In the genomic region with DNA sequence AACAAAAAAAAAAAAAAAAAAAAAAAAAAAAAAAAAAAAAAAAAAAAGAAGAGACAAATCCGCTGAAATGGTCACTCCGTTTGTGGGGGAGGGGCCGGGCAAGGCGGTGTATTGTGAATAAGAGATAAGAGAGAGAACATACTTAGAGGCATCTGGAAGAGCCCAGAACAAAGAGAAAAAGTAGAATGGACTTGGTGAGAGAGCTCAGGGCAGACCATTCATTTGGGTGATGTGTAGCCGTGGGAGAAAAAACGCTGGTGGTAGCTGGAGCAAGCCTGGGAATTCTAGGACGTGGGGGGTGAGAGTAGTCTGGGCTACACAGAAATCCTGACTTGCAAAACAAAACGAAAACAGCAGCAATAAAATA, we compare ENCODE assay signal across 9 mouse cellular contexts. TPM values are rescaled to one million over a fixed set of nuclear protein-coding genes. Genes with fewer than 3 reads are reported as not detected.
DNase-seq lines count a peak whose midpoint lies in the region; ATAC-seq and TF ChIP-seq lines count a peak whose summit lies in the region.
"Had no signal": no experiment of that assay in that cellular context is flagged by ENCODE, and none has a peak within 500 bp of the region (broad histone marks: within the 10 kb centered on the region; RNA-seq: fewer than 3 reads in every experiment).

No protein-coding gene starts in this region.

- H3K4me1 ChIP-seq in kidney, postnatal 0 days (replicated peaks; ENCODE audit: insufficient read depth, low read length), result no peaks in the 10 kb centered on the region; the same call in 1 of the 2 replicates
- peaks cover 3% of the 10 kb centered on the region for H3K4me1 ChIP-seq in forebrain, embryonic 11.5 days (replicated peaks; ENCODE audit: control insufficient read depth, insufficient read depth, low read length)
- H3K4me1 ChIP-seq in limb, embryonic 10.5 days, result peaks cover 16% of the 10 kb centered on the region
- H3K4me1 ChIP-seq in midbrain, postnatal 0 days (ENCODE audit: insufficient read depth, low read length), result peaks cover 8% of the 10 kb centered on the region; the same call in 1 of the 2 replicates

- TF ChIP-seq CTCF in kidney, postnatal 0 days (IDR thresholded peaks at IDR 0.05; ENCODE audit: low read depth), result no peak
- TF ChIP-seq CTCF in midbrain, postnatal 0 days (IDR thresholded peaks at IDR 0.05), result no peak

- no peaks in the 10 kb centered on the region for H3K9me3 ChIP-seq in kidney, postnatal 0 days (replicated peaks; ENCODE audit: low read length)
- no peaks in the 10 kb centered on the region for H3K9me3 ChIP-seq in forebrain, embryonic 11.5 days (ENCODE audit: control insufficient read depth, low read length)
- no peaks in the 10 kb centered on the region for H3K9me3 ChIP-seq in limb, embryonic 10.5 days (replicated peaks)
- H3K9me3 ChIP-seq in midbrain, postnatal 0 days (ENCODE audit: low read length), result no peaks in the 10 kb centered on the region

- H3K4me3 ChIP-seq in kidney, postnatal 0 days (replicated peaks; ENCODE audit: low read depth, low read length), result peak overlapping the region; percentile 44; the same call in 1 of the 2 replicates
- H3K4me3 ChIP-seq in forebrain, embryonic 11.5 days (ENCODE audit: low read depth, low read length), result no peak overlapping the region
- H3K4me3 ChIP-seq in limb, embryonic 10.5 days, result peak overlapping the region; percentile 60
- peak overlapping the region; percentile 55 for H3K4me3 ChIP-seq in midbrain, postnatal 0 days (ENCODE audit: low read depth, low read length)
- H3K4me3 ChIP-seq: myocyte had no signal

- WGBS in kidney, postnatal 0 days, result 21% methylated on average over 8 of the region's 8 CpGs
- WGBS in forebrain, embryonic 11.5 days, result 27% methylated on average over 8 of the region's 8 CpGs
- 34% methylated on average over 8 of the region's 8 CpGs for WGBS in limb, embryonic 10.5 days
- 19% methylated on average over 8 of the region's 8 CpGs for WGBS in midbrain, postnatal 0 days

- DNase-seq in kidney, postnatal 0 days (ENCODE audit: low spot score), result no peak
- DNase-seq in kidney, adult 8-10 months, result no peak
- DNase-seq in forebrain, embryonic 11.5 days (ENCODE audit: low spot score), result no peak
- DNase-seq in limb, embryonic 10.5 days (ENCODE audit: low spot score), result no peak
- DNase-seq in midbrain, postnatal 0 days (ENCODE audit: low spot score), result no peak
- DNase-seq in urinary bladder, postnatal 4 days (ENCODE audit: low spot score in 2 of 2), result no peak
- no peak for DNase-seq in left cerebral cortex, adult 8-10 months (ENCODE audit: low spot score in 2 of 2)
- DNase-seq in right cerebral cortex, postnatal 36 days (ENCODE audit: low spot score in 2 of 2), result no peak

- H3K27ac ChIP-seq in kidney, postnatal 0 days, result peak overlapping the region; percentile 83; the same call in 1 of the 2 replicates
- peak overlapping the region; percentile 27; the same call in 1 of the 2 replicates for H3K27ac ChIP-seq in forebrain, embryonic 11.5 days (ENCODE audit: low read depth, low read length)
- peak overlapping the region; percentile 91 for H3K27ac ChIP-seq in limb, embryonic 10.5 days
- peak overlapping the region; percentile 81 for H3K27ac ChIP-seq in midbrain, postnatal 0 days (ENCODE audit: low read depth, low read length)

- no peaks in the 10 kb centered on the region for H3K27me3 ChIP-seq in kidney, postnatal 0 days (ENCODE audit: insufficient read depth, low read length)
- H3K27me3 ChIP-seq in forebrain, embryonic 11.5 days (ENCODE audit: control insufficient read depth, insufficient read depth, low read length), result no peaks in the 10 kb centered on the region
- peaks cover 23% of the 10 kb centered on the region for H3K27me3 ChIP-seq in limb, embryonic 10.5 days (ENCODE audit: low read depth, poor library complexity, severe bottlenecking)
- no peaks in the 10 kb centered on the region for H3K27me3 ChIP-seq in midbrain, postnatal 0 days (ENCODE audit: insufficient read depth, low read length)

- peak overlapping the region; percentile 68 for H3K9ac ChIP-seq in kidney, postnatal 0 days (ENCODE audit: low read depth, low read length)
- H3K9ac ChIP-seq in forebrain, embryonic 11.5 days (ENCODE audit: low read length), result no peak overlapping the region
- H3K9ac ChIP-seq in midbrain, postnatal 0 days (replicated peaks; ENCODE audit: low read length, poor library complexity, severe bottlenecking), result peak overlapping the region; percentile 65

- peak overlapping the region; percentile 99 for H3K4me2 ChIP-seq in kidney, postnatal 0 days (ENCODE audit: low read length)
- peak overlapping the region; percentile 98 for H3K4me2 ChIP-seq in forebrain, embryonic 11.5 days (ENCODE audit: low read depth, low read length, severe bottlenecking)
- H3K4me2 ChIP-seq in midbrain, postnatal 0 days (ENCODE audit: low read depth, low read length, poor library complexity, severe bottlenecking), result peak overlapping the region; percentile 88

- 0 out of 2 replicates have a peak, but pooled peaks have one; percentile 16 for ATAC-seq in kidney, postnatal 0 days (replicated peaks; ENCODE audit: low FRiP score, low read depth)
- peak; percentile 48 for ATAC-seq in forebrain, embryonic 11.5 days (replicated peaks; ENCODE audit: low FRiP score)
- peak; percentile 25; the same call in 1 of the 2 replicates for ATAC-seq in midbrain, postnatal 0 days (ENCODE audit: low FRiP score)

- no peaks in the 10 kb centered on the region for H3K36me3 ChIP-seq in kidney, postnatal 0 days (ENCODE audit: insufficient read depth, low read length)
- H3K36me3 ChIP-seq in forebrain, embryonic 11.5 days (ENCODE audit: control insufficient read depth, insufficient read depth, low read length), result no peaks in the 10 kb centered on the region
- no peaks in the 10 kb centered on the region for H3K36me3 ChIP-seq in limb, embryonic 10.5 days
- H3K36me3 ChIP-seq in midbrain, postnatal 0 days (ENCODE audit: insufficient read depth, low read length), result no peaks in the 10 kb centered on the region

RNA-seq across cellular contexts. Expression of a gene that starts 7.9 kb away (rescaled TPM):
- polyA plus RNA-seq in kidney, postnatal 0 days (2015; fragmentation: Nextera tagmentation; extraction: Ambion mirVana), result 51.1 and 51.2 TPM in 2 replicates
- polyA plus RNA-seq in forebrain, embryonic 11.5 days (2014; fragmentation: Nextera tagmentation; extraction: Ambion mirVana), result 108 and 109 TPM in 2 replicates
- 116 and 121 TPM in 2 replicates for polyA plus RNA-seq in limb, embryonic 10.5 days (2016; fragmentation: Nextera tagmentation; extraction: Ambion mirVana)
- total RNA-seq in midbrain, postnatal 0 days (2014; rRNA removed), result 5.5 and 6.4 TPM in 2 replicates
- polyA plus RNA-seq in midbrain, postnatal 0 days (2015; fragmentation: Nextera tagmentation; extraction: Ambion mirVana), result 55.9 and 59.8 TPM in 2 replicates
- total RNA-seq in left cerebral cortex, adult 8-10 months (2022), result 1 to 10 TPM in 3 of 4 experiments, under 1 TPM in 1; 0.91 to 3.1 (median 2.6) TPM

RNA-seq across cellular contexts. Expression of a gene that starts 14.6 kb away (rescaled TPM):
- polyA plus RNA-seq in kidney, postnatal 0 days (2015; fragmentation: Nextera tagmentation; extraction: Ambion mirVana), result 367 and 400 TPM in 2 replicates
- polyA plus RNA-seq in forebrain, embryonic 11.5 days (2014; fragmentation: Nextera tagmentation; extraction: Ambion mirVana), result 937 and 1,003 TPM in 2 replicates
- polyA plus RNA-seq in limb, embryonic 10.5 days (2016; fragmentation: Nextera tagmentation; extraction: Ambion mirVana), result 898 and 916 TPM in 2 replicates
- total RNA-seq in midbrain, postnatal 0 days (2014; rRNA removed), result 57.6 and 69.2 TPM in 2 replicates
- 242 and 258 TPM in 2 replicates for polyA plus RNA-seq in midbrain, postnatal 0 days (2015; fragmentation: Nextera tagmentation; extraction: Ambion mirVana)
- 100 to 1,000 TPM; 182 to 218 (median 204) TPM for total RNA-seq in left cerebral cortex, adult 8-10 months (2022)

Comparison
In these comparisons a context has a peak if more than half of its experiments do, and no peak if none do; other contexts are left out.
1. H3K27ac ChIP-seq: peak in every context shown above with its lines; median percentile 91 in limb, embryonic 10.5 days; 83 in kidney, postnatal 0 days; 81 in midbrain, postnatal 0 days; 27 in forebrain, embryonic 11.5 days.